Comparison of ENCODE assay signal across 22 mouse cellular contexts in the genomic region with DNA sequence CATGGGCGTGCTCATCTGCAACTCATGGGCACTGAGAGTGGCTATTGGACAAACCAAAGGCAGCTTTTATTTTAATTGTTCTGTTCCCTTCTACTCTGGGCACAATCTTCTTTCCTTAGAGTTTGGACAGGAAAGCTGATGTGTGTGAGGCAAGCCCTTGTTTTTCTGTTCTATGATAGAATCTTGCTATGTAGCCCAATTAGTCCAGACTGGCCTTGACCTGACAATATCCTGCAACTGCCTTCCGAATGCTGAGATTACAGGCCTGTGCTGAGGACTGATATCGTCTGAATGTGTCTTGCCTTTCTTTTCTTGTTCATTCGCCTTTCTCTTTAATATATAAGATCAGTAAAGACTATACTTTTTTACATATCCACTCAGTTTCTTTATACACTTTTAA. TPM values are rescaled to one million over a fixed set of nuclear protein-coding genes. Genes with fewer than 3 reads are reported as not detected.
DNase-seq lines count a peak whose midpoint lies in the region; ATAC-seq and TF ChIP-seq lines count a peak whose summit lies in the region.
"Had no signal": no experiment of that assay in that cellular context is flagged by ENCODE, and none has a peak within 500 bp of the region (broad histone marks: within the 10 kb centered on the region; RNA-seq: fewer than 3 reads in every experiment).

No protein-coding gene starts in this region.

- no peaks in the 10 kb centered on the region for H3K36me3 ChIP-seq in kidney, embryonic 14.5 days (ENCODE audit: control insufficient read depth, insufficient read depth, low read length)
- no peaks in the 10 kb centered on the region for H3K36me3 ChIP-seq in midbrain, embryonic 11.5 days (ENCODE audit: control insufficient read depth, insufficient read depth, low read length)
- H3K36me3 ChIP-seq in midbrain, embryonic 15.5 days (replicated peaks): no peaks in the 10 kb centered on the region
- no peaks in the 10 kb centered on the region for H3K36me3 ChIP-seq in intestine, postnatal 0 days (ENCODE audit: control insufficient read depth, insufficient read depth)
- H3K36me3 ChIP-seq in stomach, postnatal 0 days (ENCODE audit: control insufficient read depth, insufficient read depth, low read length): no peaks in the 10 kb centered on the region
- H3K36me3 ChIP-seq: embryonic facial prominence, embryonic 15.5 days; forebrain, embryonic 10.5 days; heart, embryonic 12.5 days had no signal

- H3K4me1 ChIP-seq in kidney, embryonic 14.5 days (ENCODE audit: control insufficient read depth, insufficient read depth, low read length): peaks cover 16% of the 10 kb centered on the region
- H3K4me1 ChIP-seq in midbrain, embryonic 11.5 days (ENCODE audit: control insufficient read depth, insufficient read depth, low read length): no peaks in the 10 kb centered on the region
- H3K4me1 ChIP-seq in midbrain, embryonic 15.5 days: peaks cover 6% of the 10 kb centered on the region
- peaks cover 15% of the 10 kb centered on the region; the same call in 1 of the 2 replicates for H3K4me1 ChIP-seq in intestine, postnatal 0 days (replicated peaks; ENCODE audit: control insufficient read depth, insufficient read depth, low read length)
- H3K4me1 ChIP-seq in stomach, postnatal 0 days (replicated peaks; ENCODE audit: control insufficient read depth, insufficient read depth): no peaks in the 10 kb centered on the region

- no peaks in the 10 kb centered on the region for H3K9me3 ChIP-seq in kidney, embryonic 14.5 days (ENCODE audit: control insufficient read depth, low read length)
- H3K9me3 ChIP-seq in midbrain, embryonic 11.5 days (ENCODE audit: control insufficient read depth, low read length): no peaks in the 10 kb centered on the region
- H3K9me3 ChIP-seq in midbrain, embryonic 15.5 days: no peaks in the 10 kb centered on the region
- H3K9me3 ChIP-seq in intestine, postnatal 0 days (ENCODE audit: control insufficient read depth): no peaks in the 10 kb centered on the region
- no peaks in the 10 kb centered on the region for H3K9me3 ChIP-seq in stomach, postnatal 0 days (ENCODE audit: control insufficient read depth, low read length)
- H3K9me3 ChIP-seq: embryonic facial prominence, embryonic 15.5 days; forebrain, embryonic 10.5 days; heart, embryonic 12.5 days had no signal

- H3K27me3 ChIP-seq in kidney, embryonic 14.5 days (ENCODE audit: control insufficient read depth, insufficient read depth, low read length): no peaks in the 10 kb centered on the region
- H3K27me3 ChIP-seq in midbrain, embryonic 11.5 days (ENCODE audit: control insufficient read depth, insufficient read depth, low read length): no peaks in the 10 kb centered on the region
- H3K27me3 ChIP-seq in midbrain, embryonic 15.5 days (replicated peaks): no peaks in the 10 kb centered on the region
- no peaks in the 10 kb centered on the region for H3K27me3 ChIP-seq in intestine, postnatal 0 days (replicated peaks; ENCODE audit: control insufficient read depth, insufficient read depth, low read length)
- H3K27me3 ChIP-seq in stomach, postnatal 0 days (ENCODE audit: control insufficient read depth, insufficient read depth, low read length): no peaks in the 10 kb centered on the region
- H3K27me3 ChIP-seq: embryonic facial prominence, embryonic 15.5 days; heart, embryonic 12.5 days had no signal

- intact Hi-C loops in gastrocnemius, postnatal 14 days (cut with DNase I; ENCODE audit: low total_unique reads): no loop called here

- 79% methylated on average over 4 of the region's 4 CpGs for WGBS in kidney, embryonic 14.5 days
- 82% methylated on average over 4 of the region's 4 CpGs for WGBS in midbrain, embryonic 11.5 days
- 91% methylated on average over 4 of the region's 4 CpGs for WGBS in midbrain, embryonic 15.5 days
- 52% methylated on average over 4 of the region's 4 CpGs for WGBS in intestine, postnatal 0 days
- 67% methylated on average over 4 of the region's 4 CpGs for WGBS in stomach, postnatal 0 days

- TF ChIP-seq EP300 in stomach, postnatal 0 days (optimal IDR thresholded peaks at IDR 0.05): no peak

- H3K4me3 ChIP-seq in kidney, embryonic 14.5 days (ENCODE audit: low read length): no peak overlapping the region
- H3K4me3 ChIP-seq in midbrain, embryonic 11.5 days (ENCODE audit: low read depth, low read length): no peak overlapping the region
- no peak overlapping the region for H3K4me3 ChIP-seq in midbrain, embryonic 15.5 days
- no peak overlapping the region for H3K4me3 ChIP-seq in intestine, postnatal 0 days (ENCODE audit: low read depth, low read length)
- H3K4me3 ChIP-seq in stomach, postnatal 0 days (ENCODE audit: low read depth, low read length): no peak overlapping the region
- H3K4me3 ChIP-seq: embryonic facial prominence, embryonic 15.5 days; erythroblast, embryonic 14.5 days; forebrain, embryonic 10.5 days; gastrocnemius, adult 2 months; heart, adult 2 months; heart, embryonic 12.5 days had no signal

- H3K9ac ChIP-seq in kidney, embryonic 14.5 days (ENCODE audit: low read depth, low read length): no peak overlapping the region
- H3K9ac ChIP-seq in midbrain, embryonic 11.5 days (ENCODE audit: low read length): no peak overlapping the region
- no peak overlapping the region for H3K9ac ChIP-seq in midbrain, embryonic 15.5 days
- H3K9ac ChIP-seq in intestine, postnatal 0 days (ENCODE audit: low read depth, low read length): no peak overlapping the region
- no peak overlapping the region for H3K9ac ChIP-seq in stomach, postnatal 0 days (ENCODE audit: low read length)
- H3K9ac ChIP-seq: embryonic facial prominence, embryonic 15.5 days; heart, embryonic 12.5 days had no signal

- no peak overlapping the region for H3K4me2 ChIP-seq in kidney, embryonic 14.5 days (replicated peaks; ENCODE audit: low read depth, low read length)
- H3K4me2 ChIP-seq in midbrain, embryonic 11.5 days: no peak overlapping the region
- H3K4me2 ChIP-seq in midbrain, embryonic 15.5 days: no peak overlapping the region
- peak overlapping the region; percentile 54; the same call in 1 of the 2 replicates for H3K4me2 ChIP-seq in intestine, postnatal 0 days (replicated peaks; ENCODE audit: low read depth)
- no peak overlapping the region for H3K4me2 ChIP-seq in stomach, postnatal 0 days (replicated peaks; ENCODE audit: low read depth)
- H3K4me2 ChIP-seq: embryonic facial prominence, embryonic 15.5 days; heart, embryonic 12.5 days had no signal

- TF ChIP-seq CTCF in intestine, postnatal 0 days (IDR thresholded peaks at IDR 0.05; ENCODE audit: low read depth): no peak
- TF ChIP-seq CTCF in stomach, postnatal 0 days (IDR thresholded peaks at IDR 0.05; ENCODE audit: low read depth): no peak

- DNase-seq in kidney, postnatal 10 days: no peak
- DNase-seq in midbrain, embryonic 11.5 days (ENCODE audit: low spot score, missing footprints): peak; percentile 65
- DNase-seq in stomach, postnatal 0 days (ENCODE audit: low spot score): no peak
- no peak for DNase-seq in lung, postnatal 4 days
- DNase-seq in gastrocnemius, postnatal 14 days: no peak
- DNase-seq: adrenal gland, adult 2 months; adrenal gland, postnatal 36 days; cerebellum, adult 2 months; cerebellum, postnatal 10 days; embryo, embryonic 11 days; gastrocnemius, adult 2 months; gastrocnemius, postnatal 36 days; heart, postnatal 36 days had no signal

- ATAC-seq in kidney, embryonic 14.5 days (ENCODE audit: low FRiP score, low TSS enrichment): no peak
- no peak for ATAC-seq in midbrain, embryonic 11.5 days (ENCODE audit: low FRiP score)
- no peak for ATAC-seq in midbrain, embryonic 15.5 days (replicated peaks)
- ATAC-seq in intestine, postnatal 0 days: no peak
- no peak for ATAC-seq in stomach, postnatal 0 days (ENCODE audit: low FRiP score, low TSS enrichment)
- ATAC-seq: forebrain, embryonic 14.5 days had no signal

- H3K27ac ChIP-seq in kidney, embryonic 14.5 days (ENCODE audit: low read depth, low read length): peak overlapping the region; percentile 17; the same call in 1 of the 2 replicates
- H3K27ac ChIP-seq in midbrain, embryonic 11.5 days (ENCODE audit: low read depth, low read length): no peak overlapping the region
- H3K27ac ChIP-seq in midbrain, embryonic 15.5 days: no peak overlapping the region
- H3K27ac ChIP-seq in intestine, postnatal 0 days (ENCODE audit: low read depth, low read length): peak overlapping the region; percentile 62
- peak overlapping the region; percentile 63 for H3K27ac ChIP-seq in stomach, postnatal 0 days (replicated peaks)
- H3K27ac ChIP-seq: embryonic facial prominence, embryonic 15.5 days; forebrain, embryonic 10.5 days; gastrocnemius, adult 2 months; heart, adult 2 months had no signal

RNA-seq across cellular contexts. Expression of a gene that starts 4.8 kb away (rescaled TPM):
- 61.3 and 84.9 TPM in 2 replicates for polyA plus RNA-seq in kidney, embryonic 14.5 days (2014; fragmentation: Nextera tagmentation; extraction: Ambion mirVana)
- 36.4 and 40.8 TPM in 2 replicates for polyA plus RNA-seq in midbrain, embryonic 11.5 days (2014; fragmentation: Nextera tagmentation; extraction: Ambion mirVana)
- polyA plus RNA-seq in midbrain, embryonic 15.5 days (2015; fragmentation: Nextera tagmentation; extraction: Ambion mirVana): 20.0 and 21.2 TPM in 2 replicates
- 94.4 and 99.0 TPM in 2 replicates for polyA plus RNA-seq in intestine, postnatal 0 days (2015; fragmentation: Nextera tagmentation; extraction: Ambion mirVana)
- 101 and 104 TPM in 2 replicates for polyA plus RNA-seq in stomach, postnatal 0 days (2015; fragmentation: Nextera tagmentation; extraction: Ambion mirVana)
- 100 to 1,000 TPM; 232 to 277 TPM for total RNA-seq in gastrocnemius, postnatal 14 days (2021)

Comparison
In these comparisons a context has a peak if more than half of its experiments do, and no peak if none do; other contexts are left out.
1. H3K27ac ChIP-seq: peak in kidney, embryonic 14.5 days (single experiment), intestine, postnatal 0 days (single experiment) and stomach, postnatal 0 days (single experiment); none in midbrain, embryonic 11.5 days (single experiment) and midbrain, embryonic 15.5 days (single experiment).